Mouse (Mus musculus): Measurements from ENCODE around the gene Rsph3b. TPM values are rescaled to one million over a fixed set of nuclear protein-coding genes. Genes with fewer than 3 reads are reported as not detected.
"Not testable (repeated sequence)": the region's sequence is repeated elsewhere in the genome, so short reads cannot be mapped to it uniquely, and the experiment has no call there.

Rsph3b gene
- 41.6 and 42.6 TPM in 2 replicates for polyA plus RNA-seq (2016; fragmentation: Nextera tagmentation; extraction: Ambion mirVana)

GRCm38 (mm10) chr17:6947984-6948768, at the start of gene Rsph3b:
Rsph3b (minus strand) TSS chr17:6948682.
- not testable (repeated sequence) for H3K36me3 ChIP-seq; H3K27me3 ChIP-seq (ENCODE audit: low read depth, poor library complexity, severe bottlenecking); H3K9me3 ChIP-seq (replicated peaks); H3K4me1 ChIP-seq
- H3K27ac ChIP-seq (replicated peaks): peak within 1 kb of the TSS; percentile 83
- DNase-seq (ENCODE audit: low spot score): peak; percentile 93
- WGBS: 1% methylated on average over 73 of the region's 73 CpGs
- H3K4me3 ChIP-seq: peak within 1 kb of the TSS; percentile 63

- DNase-seq (ENCODE audit: low spot score); H3K36me3 ChIP-seq; H3K4me3 ChIP-seq; H3K27ac ChIP-seq (replicated peaks); H3K27me3 ChIP-seq (ENCODE audit: low read depth, poor library complexity, severe bottlenecking); H3K4me1 ChIP-seq; H3K9me3 ChIP-seq (replicated peaks): not testable (repeated sequence)
- 100% methylated on average over 1 of the region's 7 CpGs for WGBS
Measured at GRCm38 (mm10) chr17:6997778-6998490, 49.5 kb upstream of the Rsph3b start.

- not testable (repeated sequence) for H3K4me3 ChIP-seq; H3K36me3 ChIP-seq; H3K9me3 ChIP-seq (replicated peaks); DNase-seq (ENCODE audit: low spot score); H3K27ac ChIP-seq (replicated peaks); H3K4me1 ChIP-seq; H3K27me3 ChIP-seq (ENCODE audit: low read depth, poor library complexity, severe bottlenecking)
- WGBS: 87% methylated on average over 8 of the region's 8 CpGs
Measured at GRCm38 (mm10) chr17:6996826-6997225, 48.3 kb upstream of the Rsph3b start.

DNA sequence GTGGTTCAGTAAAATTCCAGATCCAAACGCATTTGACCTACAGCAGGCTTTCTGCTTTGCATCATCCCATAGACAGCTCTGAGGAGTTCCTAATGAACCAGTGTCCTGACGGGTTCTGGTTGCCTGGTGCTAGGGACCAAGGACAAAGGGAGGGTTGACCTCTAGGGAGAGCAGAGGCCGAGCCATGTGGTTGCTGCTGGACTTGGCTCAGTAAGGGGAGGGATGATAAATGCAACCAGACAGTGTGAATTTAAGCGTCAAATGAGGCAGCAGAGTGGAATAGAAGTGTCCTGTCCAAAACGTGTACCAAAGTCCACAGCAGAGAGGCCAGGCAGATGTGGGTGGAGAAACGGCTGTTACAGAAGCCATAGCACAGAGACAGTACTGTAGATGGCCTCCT, 47.0 kb upstream of the Rsph3b start:
- not testable (repeated sequence) for H3K27ac ChIP-seq (replicated peaks); H3K4me3 ChIP-seq; H3K4me1 ChIP-seq; H3K36me3 ChIP-seq; DNase-seq (ENCODE audit: low spot score); H3K9me3 ChIP-seq (replicated peaks); H3K27me3 ChIP-seq (ENCODE audit: low read depth, poor library complexity, severe bottlenecking)
- no CpG with 5 or more reads among the region's 6 CpGs for WGBS

DNA sequence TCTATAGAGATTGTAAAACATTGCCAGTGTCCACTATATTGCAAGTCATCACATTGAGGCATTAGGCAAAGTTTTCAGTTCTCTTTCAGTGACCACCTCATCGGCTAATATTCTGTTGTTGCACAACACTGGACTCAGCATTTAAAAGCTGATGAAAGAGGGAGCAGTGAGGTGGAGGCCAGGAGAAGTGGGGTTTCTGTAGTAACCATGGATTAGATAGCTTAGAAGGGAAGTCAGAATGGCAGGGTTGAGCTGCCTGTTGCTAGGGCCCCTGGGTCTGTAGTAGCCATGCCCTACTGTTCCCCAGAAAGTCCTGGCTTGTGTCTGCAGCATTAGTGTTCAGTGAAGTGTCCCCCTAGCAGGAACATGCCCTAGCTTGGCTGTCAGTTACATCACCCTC, 37.6 kb upstream of the Rsph3b start:
- H3K9me3 ChIP-seq (replicated peaks); DNase-seq (ENCODE audit: low spot score); H3K4me1 ChIP-seq; H3K27me3 ChIP-seq (ENCODE audit: low read depth, poor library complexity, severe bottlenecking); H3K36me3 ChIP-seq; H3K4me3 ChIP-seq; H3K27ac ChIP-seq (replicated peaks): not testable (repeated sequence)
- WGBS: 96% methylated on average over 1 of the region's 1 CpGs

DNA sequence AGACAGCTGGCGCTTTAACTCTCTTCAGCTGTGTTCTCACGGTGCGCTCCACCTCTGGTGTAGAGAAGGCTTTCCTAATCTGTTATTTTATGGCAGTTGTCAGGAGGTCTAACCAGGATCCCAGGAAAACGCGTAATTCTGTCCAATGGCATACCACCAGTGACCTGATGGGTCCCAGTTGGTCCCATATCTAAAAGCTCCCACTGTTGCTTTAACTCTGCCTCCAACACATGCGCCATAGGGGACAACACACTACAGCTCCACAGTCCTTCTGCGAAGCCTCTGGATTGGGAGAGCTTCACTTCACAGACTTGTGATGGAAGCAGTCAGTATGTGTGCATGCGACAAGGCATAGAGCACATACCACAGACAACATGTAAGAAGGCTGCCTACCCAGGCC, 31.7 kb upstream of the Rsph3b start:
- DNase-seq (ENCODE audit: low spot score); H3K4me3 ChIP-seq; H3K4me1 ChIP-seq; H3K36me3 ChIP-seq; H3K9me3 ChIP-seq (replicated peaks); H3K27me3 ChIP-seq (ENCODE audit: low read depth, poor library complexity, severe bottlenecking); H3K27ac ChIP-seq (replicated peaks): not testable (repeated sequence)
- WGBS: 90% methylated on average over 5 of the region's 8 CpGs

DNA sequence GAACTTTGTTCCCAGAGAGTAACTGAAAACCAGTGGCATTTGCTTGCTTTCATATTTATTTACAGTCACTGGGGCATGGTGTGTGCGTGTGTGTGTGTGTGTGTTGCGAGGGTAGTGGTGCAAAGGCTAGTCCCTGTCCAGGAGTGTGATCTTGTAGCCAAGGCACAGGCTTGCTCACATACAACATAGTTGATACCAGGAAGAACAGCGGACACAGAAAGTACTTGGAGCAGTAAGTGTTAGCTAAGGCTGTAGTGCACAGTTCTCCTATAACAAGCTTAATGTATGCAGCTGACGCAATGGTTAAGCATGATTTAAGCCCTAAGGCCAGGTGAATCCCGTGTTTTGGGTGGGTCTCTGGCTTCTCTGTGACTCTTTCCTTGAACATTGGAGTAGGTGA, 30.9 kb upstream of the Rsph3b start:
- not testable (repeated sequence) for H3K36me3 ChIP-seq; H3K9me3 ChIP-seq (replicated peaks); H3K27me3 ChIP-seq (ENCODE audit: low read depth, poor library complexity, severe bottlenecking); H3K4me1 ChIP-seq
- Histone ChIP-seq H3K27ac (replicated peaks) (peak overlapping the region; percentile 84; the same call in 1 of the 2 replicates), H3K4me3 (peak overlapping the region; percentile 59)
- WGBS: 37% methylated on average over 5 of the region's 5 CpGs
- DNase-seq (ENCODE audit: low spot score): peak; percentile 14

DNA sequence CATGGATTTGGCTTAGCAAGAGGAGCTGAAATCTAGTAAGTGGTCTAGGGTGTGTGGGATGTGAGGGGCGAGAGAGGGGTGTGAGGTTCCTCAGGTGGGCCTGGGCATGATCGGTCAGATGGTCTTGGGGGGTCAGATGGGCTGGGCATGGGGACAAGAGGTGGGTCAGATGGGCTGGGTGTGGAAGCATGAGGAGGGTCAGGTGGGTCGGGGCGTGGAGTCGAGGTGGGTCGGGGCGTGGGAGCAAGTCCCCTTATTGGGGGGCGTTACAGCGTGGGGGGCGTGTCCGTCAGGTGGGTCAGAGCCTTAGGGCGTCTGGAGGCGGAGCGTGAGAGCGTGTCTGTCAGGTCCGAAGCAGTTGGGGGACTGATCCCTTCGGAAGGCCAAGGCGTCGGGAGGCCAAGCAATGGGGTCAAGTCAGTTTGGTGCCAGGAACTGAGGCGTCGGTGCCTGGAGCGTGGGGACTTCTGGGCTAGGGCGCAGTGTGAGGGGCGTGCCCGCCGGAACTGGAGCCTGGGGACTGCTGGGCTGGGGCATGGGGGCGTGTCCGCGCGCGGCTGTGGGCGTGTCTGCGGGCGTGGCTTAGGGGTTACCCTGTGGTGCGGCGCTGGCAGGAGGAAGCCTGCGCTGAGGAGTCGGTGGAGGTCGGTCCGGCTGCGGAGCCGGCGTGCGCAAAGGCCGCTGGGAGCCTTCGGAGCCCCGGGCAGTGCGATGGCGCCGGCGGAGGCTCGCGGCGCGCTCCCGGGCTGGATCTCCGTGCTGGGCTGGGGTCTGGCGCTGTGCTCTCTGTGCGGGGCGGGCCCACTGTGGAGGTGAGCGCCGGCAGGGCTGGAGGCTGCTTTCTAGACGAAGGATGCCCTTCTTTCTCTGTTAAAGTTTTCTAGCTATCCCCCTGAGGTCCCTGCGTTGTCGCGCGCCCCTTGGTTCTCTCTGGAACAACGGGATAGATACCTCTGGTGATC, 30.1 kb upstream of the Rsph3b start, which contains the start of gene Gm49721:
TSS of gene Gm49721 (plus strand) at position 618 of the 962 bp plus-strand sequence.
- peak within 1 kb of the TSS; percentile 59 for H3K4me3 ChIP-seq
- not testable (repeated sequence) for H3K4me1 ChIP-seq; H3K9me3 ChIP-seq (replicated peaks); H3K27me3 ChIP-seq (ENCODE audit: low read depth, poor library complexity, severe bottlenecking); H3K36me3 ChIP-seq
- DNase-seq (ENCODE audit: low spot score): peak; percentile 32
- H3K27ac ChIP-seq (replicated peaks): peak within 1 kb of the TSS; percentile 84
- 2% methylated on average over 55 of the region's 68 CpGs for WGBS

- not testable (repeated sequence) for H3K4me1 ChIP-seq
Measured at GRCm38 (mm10) chr17:6974985-6975384, 26.5 kb upstream of the Rsph3b start.

DNA sequence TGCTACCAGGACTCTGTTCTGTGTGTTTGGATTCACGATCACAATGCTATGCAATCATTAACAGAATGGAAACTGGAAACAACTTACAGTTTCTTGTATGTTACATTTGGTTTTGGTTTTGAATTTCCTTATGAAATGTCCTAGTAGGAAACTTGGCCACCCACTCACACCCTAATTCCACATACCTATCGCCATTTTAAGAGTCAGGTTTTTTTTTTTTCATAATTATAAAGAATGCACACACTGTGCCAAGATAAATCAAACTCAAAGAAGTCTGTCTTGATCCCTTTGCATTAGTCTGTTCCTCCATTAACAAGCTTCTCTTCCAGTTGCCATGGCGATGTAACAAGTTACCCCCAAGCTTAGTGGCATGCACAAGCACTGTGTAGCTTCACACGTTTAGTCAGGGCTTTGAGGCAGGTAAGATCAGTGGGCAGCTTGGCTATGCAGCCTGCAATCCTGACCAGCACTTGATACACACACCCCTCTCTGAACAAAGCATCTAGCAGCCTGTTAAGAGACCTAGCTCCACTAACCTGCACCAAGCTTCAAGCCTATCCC, 24.4 kb upstream of the Rsph3b start:
- 67% methylated on average over 4 of the region's 4 CpGs for WGBS
- H3K27ac ChIP-seq (replicated peaks): not testable (repeated sequence)

More at GRCm38 (mm10) chr17:6974985-6975384, 26.5 kb upstream of the Rsph3b start:
- not testable (repeated sequence) for H3K27ac ChIP-seq (replicated peaks); H3K27me3 ChIP-seq (ENCODE audit: low read depth, poor library complexity, severe bottlenecking); DNase-seq (ENCODE audit: low spot score); H3K4me3 ChIP-seq; H3K36me3 ChIP-seq; H3K9me3 ChIP-seq (replicated peaks)
- 77% methylated on average over 3 of the region's 3 CpGs for WGBS

DNA sequence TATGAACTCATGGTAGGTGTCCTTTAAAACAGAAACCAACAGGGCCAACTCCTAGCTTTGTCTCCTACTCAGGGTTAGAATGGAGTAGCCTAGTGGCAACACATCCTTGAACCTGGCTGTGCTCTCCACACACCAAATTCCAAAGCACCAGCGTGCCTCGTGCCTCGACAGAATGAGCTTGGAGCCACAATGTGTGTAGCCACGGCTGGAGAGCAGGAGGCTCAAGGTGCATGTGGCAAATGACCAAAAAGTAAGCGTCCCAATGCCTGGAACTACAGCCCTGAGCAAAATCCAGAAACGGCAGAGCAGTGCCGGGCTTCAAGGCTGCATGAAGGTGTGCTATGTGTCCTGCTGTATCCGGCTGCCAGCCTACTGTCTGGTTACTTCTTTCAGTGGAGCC, 22.8 kb upstream of the Rsph3b start:
- not testable (repeated sequence) for H3K27ac ChIP-seq (replicated peaks); H3K4me1 ChIP-seq; H3K4me3 ChIP-seq; H3K27me3 ChIP-seq (ENCODE audit: low read depth, poor library complexity, severe bottlenecking); DNase-seq (ENCODE audit: low spot score); H3K36me3 ChIP-seq; H3K9me3 ChIP-seq (replicated peaks)
- 84% methylated on average over 8 of the region's 8 CpGs for WGBS

More for the DNA sequence above, 24.4 kb upstream of the Rsph3b start:
- H3K36me3 ChIP-seq; DNase-seq (ENCODE audit: low spot score); H3K9me3 ChIP-seq (replicated peaks); H3K4me1 ChIP-seq; H3K4me3 ChIP-seq; H3K27me3 ChIP-seq (ENCODE audit: low read depth, poor library complexity, severe bottlenecking): not testable (repeated sequence)

- H3K9me3 ChIP-seq (replicated peaks); H3K36me3 ChIP-seq; H3K4me3 ChIP-seq; DNase-seq (ENCODE audit: low spot score); H3K4me1 ChIP-seq; H3K27me3 ChIP-seq (ENCODE audit: low read depth, poor library complexity, severe bottlenecking); H3K27ac ChIP-seq (replicated peaks): not testable (repeated sequence)
- WGBS: 100% methylated on average over 1 of the region's 8 CpGs
Measured at GRCm38 (mm10) chr17:6970334-6970733, 21.9 kb upstream of the Rsph3b start, which contains the start of gene Rnaset2b. Rnaset2b (plus strand) TSS chr17:6970634.
